Mouse (Mus musculus) small intestine, adult 2 months (tissue): ENCODE measurements around the gene Arhgef3.
"Not testable (repeated sequence)": the region's sequence is repeated elsewhere in the genome, so short reads cannot be mapped to it uniquely, and the experiment has no call there.

Source experiments
- CTCF ChIP-seq: fragments of 200-500 bp; IDR thresholded peaks from 2 replicates; pipeline ENCODE4 v1.5.1; 2012; ENCODE audit warnings: low read depth, mild to moderate bottlenecking, control low read depth, inconsistent platforms, low read length, moderate library complexity, mixed read lengths; ENCODE audit not compliant: insufficient replicate concordance, insufficient read length; ENCODE audit errors: extremely low read depth
- POLR2A ChIP-seq: fragments of 200-500 bp; IDR thresholded peaks from 2 replicates; pipeline ENCODE4 v1.6.1; 2012; ENCODE audit warnings: low read depth, mild to moderate bottlenecking, control low read depth, inconsistent platforms, low read length, moderate library complexity

DNA sequence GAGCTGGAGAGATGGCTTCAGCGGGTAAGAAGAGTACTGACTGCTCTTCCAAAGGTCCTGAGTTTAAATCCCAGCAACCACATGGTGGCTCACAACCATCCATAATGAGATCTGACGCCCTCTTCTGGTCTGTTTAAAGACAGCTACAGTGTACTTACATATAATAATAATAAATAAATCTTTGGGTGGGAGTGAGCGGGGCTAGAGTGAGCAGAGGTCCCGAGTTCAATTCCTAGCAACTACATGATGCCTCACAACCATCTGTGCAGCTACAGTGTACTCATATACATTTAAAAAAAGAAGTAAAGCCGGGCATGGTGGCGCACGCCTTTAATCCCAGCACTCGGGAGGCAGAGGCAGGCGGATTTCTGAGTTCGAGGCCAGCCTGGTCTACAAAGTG, 132.2 kb downstream of the Arhgef3 start:
- TF ChIP-seq POLR2A, CTCF: not testable (repeated sequence)
